In genomic region chr3:30951652-30952051, GRCm38 (mm10) we compare ENCODE assay signal across 10 mouse cellular contexts. TPM values are rescaled to one million over a fixed set of nuclear protein-coding genes. Genes with fewer than 3 reads are reported as not detected.
DNase-seq lines count a peak whose midpoint lies in the region; ATAC-seq lines count a peak whose summit lies in the region.
"Had no signal": no experiment of that assay in that cellular context is flagged by ENCODE, and none has a peak within 500 bp of the region (broad histone marks: within the 10 kb centered on the region; RNA-seq: fewer than 3 reads in every experiment).

No protein-coding gene starts in this region.

- DNase-seq in heart, postnatal 4 days, result peak; percentile 24
- DNase-seq in heart, postnatal 10 days, result no peak
- peak; percentile 69 for DNase-seq in adrenal gland, postnatal 14 days
- peak; percentile 32 to 56 for DNase-seq in kidney, adult 8-10 months
- no peak for DNase-seq in spleen, adult 18-20 months
- DNase-seq in embryo, embryonic 10 days (ENCODE audit: low spot score), result no peak
- DNase-seq in ovary, postnatal 36 days (ENCODE audit: low spot score), result no peak
- DNase-seq: lung, embryonic 14.5 days; thymus, adult 2 months had no signal

- intact Hi-C loops in heart, postnatal 10 days (cut with DNase I), result no loop called here

- peak; percentile 56 for ATAC-seq in CD4-positive, CD25-positive, alpha-beta regulatory T cell, adult 4 months

RNA-seq across cellular contexts. Expression of gene Phc3, which starts 17.6 kb away (rescaled TPM):
- total RNA-seq in heart, postnatal 4 days (2021), result 10 to 100 TPM; 17.6 to 17.8 TPM
- total RNA-seq in heart, postnatal 10 days (2021), result 10 to 100 TPM; 18.3 to 18.7 TPM
- polyA plus RNA-seq in CD4-positive, CD25-positive, alpha-beta regulatory T cell, adult 4 months (2017; shearing (Covaris generic)), result 10 to 100 TPM; 50.6 to 58.6 TPM
- 27.8 and 31.4 TPM in 2 replicates for total RNA-seq in adrenal gland, postnatal 14 days (2021)

RNA-seq across cellular contexts. Expression of gene Prkci, which starts 43.9 kb away (rescaled TPM):
- 10 to 100 TPM; 23.0 to 26.6 TPM for total RNA-seq in heart, postnatal 4 days (2021)
- total RNA-seq in heart, postnatal 10 days (2021), result 10 to 100 TPM; 18.8 to 29.8 TPM
- 1 to 10 TPM; 1.4 to 2.8 TPM for polyA plus RNA-seq in CD4-positive, CD25-positive, alpha-beta regulatory T cell, adult 4 months (2017; shearing (Covaris generic))
- 50.4 and 53.0 TPM in 2 replicates for total RNA-seq in adrenal gland, postnatal 14 days (2021)

Comparison
In these comparisons a context has a peak if more than half of its experiments do, and no peak if none do; other contexts are left out.
1. DNase-seq: peak in heart, postnatal 4 days (single experiment), adrenal gland, postnatal 14 days (single experiment) and kidney, adult 8-10 months (2 of 2); none in heart, postnatal 10 days (0 of 2), spleen, adult 18-20 months (0 of 2), embryo, embryonic 10 days (single experiment) and ovary, postnatal 36 days (single experiment).